Mouse (Mus musculus) CD4-positive helper T cell, adult 2 months (primary cell): Measurements from ENCODE around the gene Saa2.
A peak's percentile ranks its signal among the peaks of the same experiment; 100 is the strongest.

ENCODE experiments used
- DNase-seq: peaks from one replicate; pipeline ENCODE4 v3.0.0-alpha.2; 2012; ENCODE audit warnings: low read depth, missing footprints, low spot score

The Saa2 gene

GRCm38 (mm10) chr7:46762601-46763000, 11.0 kb downstream of the Saa2 start:
- no peak for DNase-seq

GRCm38 (mm10) chr7:46764672-46765071, 13.1 kb downstream of the Saa2 start:
- no peak for DNase-seq

GRCm38 (mm10) chr7:46767371-46767770, 15.8 kb downstream of the Saa2 start:
- no peak for DNase-seq

GRCm38 (mm10) chr7:46768451-46768850, 16.9 kb downstream of the Saa2 start:
- no peak for DNase-seq

GRCm38 (mm10) chr7:46770706-46771105, 19.1 kb downstream of the Saa2 start:
- peak; percentile 56 for DNase-seq

- no peak for DNase-seq
Measured at GRCm38 (mm10) chr7:46789177-46789849, 37.7 kb downstream of the Saa2 start.

- DNase-seq, result no peak
Measured at GRCm38 (mm10) chr7:46793871-46794270, 42.3 kb downstream of the Saa2 start.

GRCm38 (mm10) chr7:46795287-46796205, 44.0 kb downstream of the Saa2 start, which contains the start of the genes Hps5 and Gtf2h1:
Hps5 (minus strand) TSS chr7:46796064.
Gtf2h1 (plus strand) TSS chr7:46796103.
- peak; percentile 99 for DNase-seq

- DNase-seq, result no peak
Measured at GRCm38 (mm10) chr7:46796206-46796679, 44.7 kb downstream of the Saa2 start.

- DNase-seq, result no peak
Measured at GRCm38 (mm10) chr7:46796779-46797178, 45.2 kb downstream of the Saa2 start.
